Mouse (Mus musculus) lung, adult 2 months (tissue): Measurements from ENCODE around the gene Ccdc102a. TPM values are rescaled to one million over a fixed set of nuclear protein-coding genes. Genes with fewer than 3 reads are reported as not detected.

Experiments used
- DNase-seq: peaks from one replicate; pipeline ENCODE4 v3.0.0; 2022
- H3K4me1 ChIP-seq: fragments of 200-500 bp; 2 replicates; pipeline ENCODE4 v1.6.1; 2011; ENCODE audit warnings: low read length; ENCODE audit not compliant: control insufficient read depth, insufficient read depth
- H3K4me3 ChIP-seq: fragments of 200-500 bp; replicated peaks from 2 replicates; pipeline ENCODE3; 2011; ENCODE audit warnings: low read depth, mild to moderate bottlenecking, control low read depth, low read length; ENCODE audit errors: extremely low read depth
- CTCF ChIP-seq: fragments of 200-500 bp; IDR thresholded peaks from 2 replicates; pipeline ENCODE4 v1.5.1; 2011; ENCODE audit warnings: mild to moderate bottlenecking, low read length, control low read depth; ENCODE audit not compliant: insufficient read depth
- POLR2A ChIP-seq: fragments of 200-500 bp; IDR thresholded peaks from 2 replicates; pipeline ENCODE4 v1.6.1; 2011; ENCODE audit warnings: low read depth, mild to moderate bottlenecking, control low read depth, low read length, borderline replicate concordance; ENCODE audit errors: extremely low read depth
- WGBS: fragments of 180-500 bp; shearing (Covaris S2); methylation state at CpG from one replicate; pipeline ENCODE4 v1.1.7; 2018; 5-methylcytosine and 5-hydroxymethylcytosine counted together
- polyA plus RNA-seq: library from polyadenylated mRNA; depleted of rRNA; stranded (reverse); fragments of >200 nt; gene quantifications from 2 replicates; pipeline ENCODE4 v1.2.3, GENCODE M21; 2012

Ccdc102a gene
- polyA plus RNA-seq, 1 experiment = 19.0 TPM

- H3K4me1 ChIP-seq = no peaks in the 10 kb centered on the region
- WGBS = 88% methylated on average over 3 of the region's 3 CpGs
- TF ChIP-seq CTCF (no peak), POLR2A (no peak)
These were observed 10.3 kb upstream of the Ccdc102a start for GRCm38 (mm10) chr8:94928227-94928626.

DNA sequence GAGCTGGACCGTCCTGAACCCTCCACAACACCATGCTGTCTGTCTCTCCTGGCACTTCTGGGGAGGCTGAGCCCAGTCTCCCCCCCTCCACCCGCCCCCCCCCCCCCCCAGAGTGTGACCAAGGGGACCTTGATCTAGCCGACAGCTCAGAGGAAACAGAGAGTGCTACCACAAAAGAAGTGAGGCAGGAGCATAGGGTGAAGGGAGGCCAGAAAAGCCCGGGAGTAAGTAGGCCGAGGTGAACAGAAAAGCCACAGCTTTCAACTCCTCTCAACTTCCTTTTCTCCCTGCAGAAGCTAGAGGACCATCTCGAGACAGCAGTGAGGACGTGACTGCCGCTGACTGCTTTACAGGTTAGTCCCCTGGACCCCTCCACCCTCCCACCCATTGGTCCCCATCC is 5.5 kb upstream of the Ccdc102a start, which contains the start of gene Adgrg5:
TSS of gene Adgrg5 (plus strand) at position 290 of the 400 bp plus-strand sequence.
- no peak for TF ChIP-seq CTCF
- 59% methylated on average over 8 of the region's 8 CpGs for WGBS
- H3K4me1 ChIP-seq = peaks cover 9% of the 10 kb centered on the region
- H3K4me3 ChIP-seq = no peak within 1 kb of the TSS
- DNase-seq = no peak

More at GRCm38 (mm10) chr8:94928227-94928626, 10.3 kb upstream of the Ccdc102a start:
- no peak for DNase-seq
- no peak overlapping the region for H3K4me3 ChIP-seq

DNA sequence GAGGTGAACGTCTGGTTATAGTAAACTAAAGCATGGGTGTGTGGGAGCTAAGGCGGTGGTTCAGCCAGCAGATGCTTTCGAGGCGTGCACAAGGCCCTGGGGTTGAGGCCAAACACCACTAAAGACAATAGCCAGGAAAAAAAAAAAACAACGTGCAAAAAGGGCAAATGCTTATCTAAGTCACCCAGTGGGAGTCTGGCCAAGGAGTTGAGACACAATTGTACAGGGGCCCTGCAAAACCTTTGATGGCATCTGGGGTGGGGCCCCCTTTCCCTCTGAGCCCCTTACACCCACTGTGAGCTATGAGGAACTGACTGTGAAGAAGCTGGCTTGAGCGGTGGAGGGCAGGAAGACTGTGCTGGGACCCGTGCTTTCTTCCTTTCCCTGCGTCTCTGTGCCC is 4.7 kb upstream of the Ccdc102a start:
- TF ChIP-seq POLR2A = no peak
- TF ChIP-seq CTCF = no peak
- DNase-seq = no peak
- Histone ChIP-seq H3K4me1 (peaks cover 12% of the 10 kb centered on the region), H3K4me3 (no peak overlapping the region)
- WGBS = 18% methylated on average over 8 of the region's 8 CpGs

- TF ChIP-seq POLR2A (no peak), CTCF (no peak)
- Histone ChIP-seq H3K4me1 (peaks cover 12% of the 10 kb centered on the region), H3K4me3 (no peak overlapping the region)
- WGBS = 43% methylated on average over 6 of the region's 6 CpGs
- DNase-seq = no peak
These were observed 4.3 kb upstream of the Ccdc102a start for GRCm38 (mm10) chr8:94922176-94922575.

DNA sequence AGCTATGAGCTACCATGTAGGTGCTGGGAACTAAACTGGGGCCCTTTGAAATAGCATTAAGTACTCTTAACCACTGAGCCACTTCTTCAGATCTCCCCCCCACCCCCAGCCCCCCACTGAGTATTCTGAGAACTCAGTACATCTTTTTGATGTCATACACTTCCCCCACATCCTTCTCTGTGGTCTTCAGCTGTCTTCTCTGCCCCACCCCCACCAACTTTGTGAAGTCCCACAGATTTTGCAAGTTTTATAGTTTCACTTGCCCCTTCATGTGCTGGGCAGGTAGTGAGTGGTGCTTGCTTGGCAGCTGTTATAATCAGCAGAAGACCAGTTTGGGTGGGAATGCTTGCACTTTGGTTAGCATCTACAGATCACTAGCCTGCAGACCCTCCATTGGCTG is 1.4 kb upstream of the Ccdc102a start:
- peaks cover 17% of the 10 kb centered on the region for H3K4me1 ChIP-seq
- TF ChIP-seq CTCF (no peak), POLR2A (no peak)
- no peak for DNase-seq

DNA sequence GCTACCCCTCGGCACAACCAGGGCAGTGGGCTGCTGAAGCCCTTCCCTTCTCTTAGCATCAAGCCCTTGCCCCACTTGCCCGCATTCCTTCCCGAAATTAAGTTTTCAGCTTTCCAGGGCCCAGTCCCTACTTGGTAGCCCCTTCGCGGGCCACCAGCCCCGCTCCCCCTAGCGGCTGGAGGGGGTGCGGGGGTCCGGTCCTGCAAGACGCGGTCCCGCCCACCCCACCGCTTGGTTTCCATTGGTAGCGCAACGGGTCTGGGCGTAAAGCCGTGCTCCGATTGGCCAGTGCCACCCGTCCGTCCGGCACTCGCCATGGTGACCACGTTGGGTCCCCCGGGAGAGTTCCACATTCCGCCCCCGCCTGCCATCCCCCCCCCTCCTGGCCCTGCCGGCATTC is 546 bp downstream of the Ccdc102a start:
- peak; percentile 86 for DNase-seq
- peaks cover 14% of the 10 kb centered on the region for H3K4me1 ChIP-seq
- 1% methylated on average over 27 of the region's 27 CpGs for WGBS
- TF ChIP-seq POLR2A = no peak
- TF ChIP-seq CTCF = no peak
- H3K4me3 ChIP-seq = peak overlapping the region; percentile 69

More for the DNA sequence above, 1.4 kb upstream of the Ccdc102a start:
- H3K4me3 ChIP-seq = no peak overlapping the region

GRCm38 (mm10) chr8:94916960-94917324 is 956 bp downstream of the Ccdc102a start:
- no peak for TF ChIP-seq CTCF
- TF ChIP-seq POLR2A = no peak
- H3K4me3 ChIP-seq = peak overlapping the region; percentile 61
- peaks cover 11% of the 10 kb centered on the region for H3K4me1 ChIP-seq
- WGBS = 10% methylated on average over 10 of the region's 10 CpGs
- no peak for DNase-seq

DNA sequence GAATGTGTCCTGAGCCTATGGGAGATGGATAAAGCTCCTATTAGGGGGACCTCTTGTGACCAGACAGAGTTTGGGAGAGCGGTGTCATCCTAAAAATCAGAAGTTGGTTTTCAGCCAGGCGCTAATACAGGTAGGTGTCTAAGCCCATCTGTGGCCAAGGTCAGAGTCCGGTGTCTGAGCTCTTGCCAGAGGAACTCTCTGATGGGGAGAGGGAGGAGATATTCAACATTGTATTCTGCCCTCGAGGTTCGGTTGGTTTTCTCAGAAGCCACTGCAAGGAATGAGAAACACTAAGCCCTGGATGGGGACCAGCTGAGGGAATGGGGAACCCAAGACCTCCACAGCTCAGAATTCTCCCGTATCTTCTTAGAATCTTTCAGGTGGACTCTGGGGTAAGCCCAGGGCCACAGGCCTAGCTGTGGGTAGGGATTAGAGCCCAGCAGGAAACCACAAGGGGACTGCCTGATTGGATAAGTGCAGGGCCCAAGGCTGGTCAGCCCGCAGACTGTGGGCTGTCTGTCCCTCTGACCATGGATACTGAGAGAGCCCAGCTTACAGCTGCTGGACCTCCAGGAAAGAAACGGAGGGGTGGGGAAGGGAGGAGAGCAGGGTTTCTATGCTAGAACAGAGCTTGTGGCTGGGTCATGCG is 1.5 kb downstream of the Ccdc102a start:
- no peak for DNase-seq
- TF ChIP-seq CTCF (no peak), POLR2A (no peak)
- peaks cover 16% of the 10 kb centered on the region for H3K4me1 ChIP-seq
- WGBS = 48% methylated on average over 9 of the region's 9 CpGs
- no peak overlapping the region for H3K4me3 ChIP-seq

- WGBS = 30% methylated on average over 3 of the region's 3 CpGs
- TF ChIP-seq CTCF = no peak
- TF ChIP-seq POLR2A = no peak
- H3K4me1 ChIP-seq = peaks cover 16% of the 10 kb centered on the region
- no peak overlapping the region for H3K4me3 ChIP-seq
- DNase-seq = no peak
These were observed 3.2 kb downstream of the Ccdc102a start for GRCm38 (mm10) chr8:94914701-94915101.

DNA sequence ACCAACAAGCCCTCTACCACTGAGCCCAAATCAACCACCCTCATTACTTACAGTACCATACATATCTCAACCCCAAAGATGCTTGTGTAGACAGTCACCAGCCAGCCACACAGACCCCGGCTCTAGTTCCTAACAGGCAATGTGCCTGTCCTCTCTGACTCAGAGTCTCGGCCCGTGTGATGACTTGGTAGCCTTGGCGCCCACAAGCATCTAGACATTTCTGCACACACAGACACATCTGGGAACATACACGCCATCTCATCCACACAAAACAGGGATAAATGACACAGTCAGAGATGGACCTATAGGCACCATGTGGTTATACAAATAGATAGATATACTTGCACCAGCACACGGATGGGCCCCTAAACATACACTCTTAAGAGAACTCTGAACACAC is 3.6 kb downstream of the Ccdc102a start:
- no peak overlapping the region for H3K4me3 ChIP-seq
- TF ChIP-seq POLR2A (no peak), CTCF (no peak)
- whole genome bisulfite sequencing = 78% methylated on average over 6 of the region's 6 CpGs
- no peak for DNase-seq
- peaks cover 16% of the 10 kb centered on the region for H3K4me1 ChIP-seq

- 50% methylated on average over 77 of the region's 77 CpGs for WGBS
- peak overlapping the region; percentile 11 for H3K4me3 ChIP-seq
- TF ChIP-seq CTCF (peak; percentile 32), POLR2A (no peak)
- peaks cover 21% of the 10 kb centered on the region for H3K4me1 ChIP-seq
- DNase-seq = peak; percentile 70
These were observed 4.7 kb downstream of the Ccdc102a start for GRCm38 (mm10) chr8:94913061-94913660.
